Mouse (Mus musculus) neural tube, embryonic 14.5 days (tissue): ENCODE measurements around the gene Derl3. TPM values are rescaled to one million over a fixed set of nuclear protein-coding genes. Genes with fewer than 3 reads are reported as not detected.

Experiments used
- ATAC-seq: fragments of 200-750 bp; cut with Nextera tagmentation; 2 replicates; pipeline ENCODE4 v1.8.0; 2017; ENCODE audit warnings: low read depth, mild to moderate bottlenecking, moderate TSS enrichment, moderate library complexity
- H3K27ac ChIP-seq: fragments of 300-500 bp; sonication (generic); 2 replicates; pipeline ENCODE4 v1.5.1; 2014; ENCODE audit warnings: low read depth, mild to moderate bottlenecking, control low read depth, low read length, moderate library complexity, mixed read lengths
- H3K27me3 ChIP-seq: fragments of 300-500 bp; sonication (generic); 2 replicates; pipeline ENCODE4 v1.6.1; 2014; ENCODE audit warnings: low read length; ENCODE audit not compliant: control insufficient read depth, insufficient read depth
- H3K36me3 ChIP-seq: fragments of 300-500 bp; sonication (generic); 2 replicates; pipeline ENCODE4 v1.6.1; 2014; ENCODE audit warnings: low read length, mixed read lengths; ENCODE audit not compliant: control insufficient read depth, insufficient read depth
- H3K4me1 ChIP-seq: fragments of 300-500 bp; sonication (generic); 2 replicates; pipeline ENCODE4 v1.6.1; 2014; ENCODE audit warnings: low read length; ENCODE audit not compliant: control insufficient read depth, insufficient read depth
- H3K4me2 ChIP-seq: fragments of 300-500 bp; sonication (generic); 2 replicates; pipeline ENCODE4 v1.6.1; 2014; ENCODE audit warnings: mild to moderate bottlenecking, low read depth, low read length, control low read depth
- H3K4me3 ChIP-seq: fragments of 300-500 bp; sonication (generic); 2 replicates; pipeline ENCODE4 v1.5.1; 2014; ENCODE audit warnings: low read depth, low read length, control low read depth, mixed read lengths
- H3K9ac ChIP-seq: fragments of 300-500 bp; sonication (generic); replicated peaks from 2 replicates; pipeline ENCODE4 v1.6.1; 2014; ENCODE audit warnings: low read depth, mild to moderate bottlenecking, control low read depth, low read length, mixed read lengths
- H3K9me3 ChIP-seq: fragments of 300-500 bp; sonication (generic); 2 replicates; pipeline ENCODE4 v1.6.1; 2016; ENCODE audit warnings: low read length; ENCODE audit not compliant: control insufficient read depth
- WGBS: fragments of 180-500 bp; shearing (Covaris S2); extraction: QIAGEN DNeasy Blood & Tissue Kit; methylation state at CpG from one replicate; pipeline ENCODE4 v1.1.7; 2014; 5-methylcytosine and 5-hydroxymethylcytosine counted together
- polyA plus RNA-seq: library from polyadenylated mRNA; unstranded; fragments of >200 nt; fragmentation: Nextera tagmentation; extraction: Ambion mirVana; gene quantifications from 2 replicates; pipeline ENCODE4 v1.2.1, GENCODE M21; 2014

Derl3 gene
- polyA plus RNA-seq, 1 experiment from 2014 or later: 1.9 TPM

- Histone ChIP-seq H3K36me3 (peaks cover 38% of the 10 kb centered on the region), H3K27me3 (no peaks in the 10 kb centered on the region), H3K9me3 (no peaks in the 10 kb centered on the region), H3K4me1 (no peaks in the 10 kb centered on the region; the same call in none of the 2 replicates), H3K4me3 (no peak overlapping the region), H3K4me2 (no peak overlapping the region), H3K9ac (no peak overlapping the region), H3K27ac (no peak overlapping the region)
- ATAC-seq: no peak
- 89% methylated on average over 1 of the region's 1 CpGs for WGBS
Observed at GRCm38 (mm10) chr10:75896208-75896607, 3.0 kb downstream of the Derl3 start.

GRCm38 (mm10) chr10:75897373-75897772 is 4.2 kb downstream of the Derl3 start:
- 34% methylated on average over 6 of the region's 6 CpGs for WGBS
- peaks cover 47% of the 10 kb centered on the region for H3K36me3 ChIP-seq
- H3K27ac ChIP-seq: no peak overlapping the region
- H3K27me3 ChIP-seq: no peaks in the 10 kb centered on the region
- no peaks in the 10 kb centered on the region; the same call in none of the 2 replicates for H3K4me1 ChIP-seq
- H3K9me3 ChIP-seq: no peaks in the 10 kb centered on the region
- H3K4me2 ChIP-seq: no peak overlapping the region
- ATAC-seq: no peak
- H3K4me3 ChIP-seq: no peak overlapping the region
- no peak overlapping the region for H3K9ac ChIP-seq

GRCm38 (mm10) chr10:75898039-75898564 is 4.9 kb downstream of the Derl3 start:
- Histone ChIP-seq H3K27ac (no peak overlapping the region; the same call in 1 of the 2 replicates), H3K4me3 (no peak overlapping the region), H3K9me3 (no peaks in the 10 kb centered on the region), H3K4me1 (no peaks in the 10 kb centered on the region; the same call in none of the 2 replicates), H3K9ac (no peak overlapping the region), H3K27me3 (no peaks in the 10 kb centered on the region), H3K36me3 (peaks cover 54% of the 10 kb centered on the region), H3K4me2 (no peak overlapping the region)
- no peak for ATAC-seq
- WGBS: 80% methylated on average over 6 of the region's 6 CpGs

GRCm38 (mm10) chr10:75898846-75899245 is 5.6 kb downstream of the Derl3 start:
- Histone ChIP-seq H3K9me3 (no peaks in the 10 kb centered on the region), H3K4me3 (no peak overlapping the region), H3K27ac (no peak overlapping the region), H3K9ac (no peak overlapping the region), H3K4me1 (no peaks in the 10 kb centered on the region; the same call in 1 of the 2 replicates), H3K27me3 (no peaks in the 10 kb centered on the region), H3K4me2 (no peak overlapping the region), H3K36me3 (peaks cover 61% of the 10 kb centered on the region)
- WGBS: 70% methylated on average over 3 of the region's 3 CpGs
- no peak for ATAC-seq

- no peak overlapping the region for H3K4me2 ChIP-seq
- no peaks in the 10 kb centered on the region for H3K9me3 ChIP-seq
- no peaks in the 10 kb centered on the region for H3K4me1 ChIP-seq
- no peak overlapping the region for H3K27ac ChIP-seq
- WGBS: 78% methylated on average over 5 of the region's 5 CpGs
- peaks cover 79% of the 10 kb centered on the region for H3K36me3 ChIP-seq
- H3K4me3 ChIP-seq: no peak overlapping the region
- H3K9ac ChIP-seq: no peak overlapping the region
- no peaks in the 10 kb centered on the region for H3K27me3 ChIP-seq
- no peak for ATAC-seq
Observed at GRCm38 (mm10) chr10:75904391-75904790, 11.2 kb downstream of the Derl3 start.

GRCm38 (mm10) chr10:75906882-75907281 is 13.7 kb downstream of the Derl3 start:
- Histone ChIP-seq H3K4me2 (no peak overlapping the region), H3K27me3 (no peaks in the 10 kb centered on the region)
- no peak for ATAC-seq

GRCm38 (mm10) chr10:75910698-75911097 is 17.5 kb downstream of the Derl3 start:
- Histone ChIP-seq H3K27ac (no peak overlapping the region), H3K36me3 (peaks cover 62% of the 10 kb centered on the region)
- WGBS: 83% methylated on average over 2 of the region's 2 CpGs

More at GRCm38 (mm10) chr10:75906882-75907281, 13.7 kb downstream of the Derl3 start:
- Histone ChIP-seq H3K36me3 (peaks cover 89% of the 10 kb centered on the region), H3K9me3 (no peaks in the 10 kb centered on the region), H3K4me1 (no peaks in the 10 kb centered on the region), H3K4me3 (no peak overlapping the region), H3K9ac (no peak overlapping the region), H3K27ac (no peak overlapping the region)
- 94% methylated on average over 4 of the region's 4 CpGs for WGBS

GRCm38 (mm10) chr10:75913013-75913589 is 19.9 kb downstream of the Derl3 start:
- 70% methylated on average over 6 of the region's 6 CpGs for WGBS
- Histone ChIP-seq H3K27ac (no peak overlapping the region), H3K4me1 (no peaks in the 10 kb centered on the region), H3K4me2 (no peak overlapping the region), H3K36me3 (peaks cover 41% of the 10 kb centered on the region), H3K4me3 (no peak overlapping the region), H3K27me3 (no peaks in the 10 kb centered on the region), H3K9me3 (no peaks in the 10 kb centered on the region), H3K9ac (no peak overlapping the region)
- ATAC-seq: no peak

More at GRCm38 (mm10) chr10:75910698-75911097, 17.5 kb downstream of the Derl3 start:
- H3K4me2 ChIP-seq: no peak overlapping the region
- no peaks in the 10 kb centered on the region for H3K27me3 ChIP-seq
- H3K9ac ChIP-seq: no peak overlapping the region
- H3K9me3 ChIP-seq: no peaks in the 10 kb centered on the region
- ATAC-seq: no peak
- no peaks in the 10 kb centered on the region for H3K4me1 ChIP-seq
- no peak overlapping the region for H3K4me3 ChIP-seq

- Histone ChIP-seq H3K4me1 (peaks cover 14% of the 10 kb centered on the region; the same call in 1 of the 2 replicates), H3K9ac (no peak overlapping the region), H3K4me3 (no peak overlapping the region), H3K27ac (no peak overlapping the region), H3K9me3 (no peaks in the 10 kb centered on the region), H3K27me3 (no peaks in the 10 kb centered on the region), H3K36me3 (peaks cover 23% of the 10 kb centered on the region), H3K4me2 (no peak overlapping the region)
- WGBS: 92% methylated on average over 7 of the region's 7 CpGs
- ATAC-seq: no peak
Observed at GRCm38 (mm10) chr10:75915557-75915956, 22.3 kb downstream of the Derl3 start.
